Mouse (Mus musculus) adrenal gland, adult 8-10 months (tissue): ENCODE measurements around the gene Slc24a4. TPM values are rescaled to one million over a fixed set of nuclear protein-coding genes. Genes with fewer than 3 reads are reported as not detected.

Source experiments
- DNase-seq: peaks from one replicate; pipeline ENCODE4 v3.0.0; 2022
- total RNA-seq, 4 experiments: library from RNA; stranded (reverse); gene quantifications; 2 replicates each; pipeline ENCODE4 v1.2.4; 2022

The Slc24a4 gene
- total RNA-seq, 4 experiments from 2014 or later: 0.86 to 1.7 (median 1.3) TPM

DNA sequence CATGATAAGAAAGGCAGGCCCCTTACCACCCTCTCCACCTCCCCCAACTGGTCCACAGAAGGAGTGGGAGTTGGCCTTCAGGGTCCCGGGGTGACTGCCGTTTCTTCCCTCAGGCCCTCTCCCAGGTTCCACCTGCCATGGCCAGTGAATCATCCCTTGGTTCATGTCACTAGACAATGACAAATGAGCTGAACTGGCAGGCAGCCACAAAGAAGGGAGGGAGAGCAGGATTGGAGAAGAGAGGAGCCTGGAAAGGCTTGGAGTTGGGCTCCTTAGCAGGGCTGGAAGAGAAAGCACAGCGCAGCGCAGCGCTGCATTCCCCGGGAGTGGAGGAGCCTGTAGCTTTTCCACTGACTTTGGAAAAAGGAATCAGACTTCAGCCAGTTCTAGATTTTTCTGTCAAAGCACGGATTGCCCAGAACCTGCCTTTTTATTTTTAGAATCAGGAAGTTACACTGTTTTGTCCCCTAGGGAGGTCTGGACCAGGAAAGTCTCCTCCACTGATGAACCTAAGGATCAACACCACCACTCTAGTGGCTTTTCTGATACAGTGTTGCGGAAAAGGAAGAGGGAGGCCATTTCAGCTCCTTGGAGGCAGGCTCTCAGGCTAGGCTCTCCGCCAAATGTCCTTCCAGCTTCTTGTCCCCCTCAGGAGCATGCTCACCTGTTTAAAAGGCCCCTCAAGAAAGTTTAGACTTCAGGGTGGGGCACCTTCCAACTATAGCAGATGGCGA lies 158.3 kb downstream of the Slc24a4 start:
- peak; percentile 91 for DNase-seq

- no peak for DNase-seq
Observed at GRCm38 (mm10) chr12:102287904-102288602, 159.5 kb downstream of the Slc24a4 start.

DNA sequence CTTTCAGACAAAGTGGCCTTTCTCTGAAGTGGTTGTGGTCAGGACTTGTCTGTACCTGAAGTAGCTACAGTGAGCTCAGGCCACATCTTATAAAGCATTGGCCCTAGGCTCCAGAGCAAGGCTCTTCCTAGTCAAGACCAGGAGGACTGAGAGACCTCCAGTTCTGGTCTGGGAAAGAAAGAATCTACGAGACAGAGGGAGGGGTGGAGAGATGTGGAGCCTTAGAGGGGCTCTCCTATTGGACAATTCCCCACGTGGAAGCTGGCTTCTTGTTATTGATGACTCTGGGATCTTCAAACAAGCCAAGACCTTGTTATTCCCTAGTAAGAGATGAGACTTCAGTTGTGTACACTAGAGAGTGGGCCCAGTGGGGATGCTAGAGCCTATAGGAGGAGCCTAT lies 160.3 kb downstream of the Slc24a4 start:
- DNase-seq: no peak

GRCm38 (mm10) chr12:102289568-102289967 lies 161.0 kb downstream of the Slc24a4 start:
- DNase-seq: no peak

GRCm38 (mm10) chr12:102290662-102291061 lies 162.1 kb downstream of the Slc24a4 start:
- no peak for DNase-seq

DNA sequence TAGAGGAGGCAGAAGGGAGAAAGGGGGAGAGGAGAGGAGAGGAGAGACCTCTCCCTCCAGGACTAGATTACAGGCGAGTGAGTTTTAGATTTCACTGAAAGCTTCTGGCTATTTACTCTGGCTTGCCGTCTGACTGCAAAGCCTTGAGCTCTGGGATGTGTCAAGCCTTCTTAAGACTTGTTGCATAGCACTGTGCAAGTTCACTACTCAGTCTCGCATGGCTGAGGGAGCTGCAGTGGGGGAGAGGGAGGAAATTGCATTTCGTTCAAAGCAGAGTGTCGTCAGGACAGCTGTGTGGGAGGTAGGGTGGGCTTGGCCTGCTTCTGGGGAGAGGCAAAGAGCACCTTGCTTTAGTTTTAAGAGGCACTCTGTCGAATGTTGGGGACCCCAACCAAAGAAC lies 163.2 kb downstream of the Slc24a4 start:
- no peak for DNase-seq

DNA sequence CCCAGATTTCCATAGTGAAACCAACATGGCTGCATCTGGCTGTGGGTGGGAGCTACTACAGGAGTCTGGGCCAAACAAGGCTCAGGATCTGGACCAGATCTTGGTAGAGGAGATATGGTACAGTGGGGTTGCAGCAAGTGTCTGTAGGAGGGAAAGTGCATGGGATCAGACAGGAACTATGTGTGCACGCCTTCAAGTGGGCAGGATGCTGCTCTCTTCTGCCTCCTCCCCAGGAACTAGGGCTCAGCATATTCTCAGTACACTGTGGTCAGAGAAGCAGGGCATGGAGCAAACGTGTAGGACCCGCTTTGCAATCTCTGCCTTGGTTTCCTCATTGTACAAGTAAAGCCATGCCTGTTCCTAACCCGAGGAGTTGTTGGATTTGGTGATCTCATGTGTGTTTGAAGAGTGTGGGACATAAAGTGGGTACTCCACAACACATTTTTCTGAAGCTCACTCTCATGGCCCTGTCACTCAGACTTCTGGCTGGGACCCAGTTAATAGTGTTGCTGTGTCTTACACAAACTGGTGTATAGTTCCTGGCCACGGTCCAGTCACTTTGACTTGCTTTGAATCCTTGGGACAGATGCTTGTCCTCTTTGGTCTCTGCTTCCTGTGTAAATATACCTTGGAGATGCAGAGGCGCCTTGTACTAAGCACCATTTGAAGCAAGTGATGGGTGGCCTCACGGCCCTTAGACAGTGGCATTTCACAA lies 164.1 kb downstream of the Slc24a4 start:
- no peak for DNase-seq

DNA sequence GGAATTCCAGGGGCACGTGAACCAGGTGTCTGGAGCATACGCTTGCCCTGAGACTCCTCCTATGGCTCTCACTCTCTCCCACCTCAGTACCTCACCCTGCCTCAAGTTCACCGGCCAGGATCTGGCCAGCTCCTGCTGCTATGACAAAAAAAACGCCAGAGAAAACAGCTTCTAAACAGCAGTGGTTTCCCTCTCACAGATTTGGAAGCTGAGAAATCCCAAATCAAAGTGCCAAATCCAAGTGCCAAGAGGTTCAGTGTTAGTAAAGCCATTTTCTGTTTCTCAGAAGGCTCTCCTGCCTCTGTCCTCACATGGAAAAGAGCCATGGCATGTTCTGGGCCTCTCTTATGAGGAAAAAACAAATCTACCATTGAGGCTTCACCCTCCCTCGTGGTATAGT lies 166.1 kb downstream of the Slc24a4 start:
- no peak for DNase-seq

DNA sequence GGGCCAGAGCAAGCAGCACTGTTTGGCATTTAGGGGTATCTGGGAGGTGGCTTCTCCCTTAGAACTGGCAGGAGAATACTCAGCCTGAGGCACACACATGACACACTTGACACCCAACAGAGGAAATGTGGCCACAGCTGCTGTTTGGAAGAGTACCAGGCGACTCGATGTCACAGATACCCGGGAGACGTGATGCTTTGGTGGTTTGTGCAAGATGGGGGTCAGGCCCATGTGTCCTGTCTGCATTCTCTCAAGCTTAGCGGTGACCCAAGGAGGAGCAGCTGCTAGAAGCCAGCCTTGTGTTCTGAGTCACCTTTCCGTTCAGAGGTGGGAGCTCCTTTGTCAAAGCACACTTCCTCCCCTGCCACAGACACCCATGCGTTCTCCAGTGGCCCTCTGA lies 166.7 kb downstream of the Slc24a4 start:
- no peak for DNase-seq

- no peak for DNase-seq
Observed at GRCm38 (mm10) chr12:102295662-102296061, 167.1 kb downstream of the Slc24a4 start.

- no peak for DNase-seq
Observed at GRCm38 (mm10) chr12:102296361-102296760, 167.8 kb downstream of the Slc24a4 start.

DNA sequence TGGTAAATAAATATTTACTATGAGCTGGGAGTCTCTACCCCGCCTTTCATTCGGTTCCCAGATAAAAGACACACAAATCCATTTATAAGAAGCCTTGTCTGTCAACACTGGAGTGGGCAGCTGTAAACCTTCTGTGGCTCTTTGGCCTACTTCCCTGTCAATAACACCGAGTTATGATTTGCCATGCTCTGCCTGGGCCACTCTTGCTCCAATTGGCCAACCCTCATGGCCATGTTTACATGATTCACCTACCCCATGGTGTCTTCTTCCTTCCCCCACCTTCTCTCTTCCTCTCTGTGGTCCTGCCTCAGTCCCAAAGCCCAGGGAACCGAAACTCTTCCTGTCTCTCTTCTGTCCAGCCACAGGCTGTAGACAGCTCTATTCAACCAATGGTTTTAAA lies 168.4 kb downstream of the Slc24a4 start:
- no peak for DNase-seq

DNA sequence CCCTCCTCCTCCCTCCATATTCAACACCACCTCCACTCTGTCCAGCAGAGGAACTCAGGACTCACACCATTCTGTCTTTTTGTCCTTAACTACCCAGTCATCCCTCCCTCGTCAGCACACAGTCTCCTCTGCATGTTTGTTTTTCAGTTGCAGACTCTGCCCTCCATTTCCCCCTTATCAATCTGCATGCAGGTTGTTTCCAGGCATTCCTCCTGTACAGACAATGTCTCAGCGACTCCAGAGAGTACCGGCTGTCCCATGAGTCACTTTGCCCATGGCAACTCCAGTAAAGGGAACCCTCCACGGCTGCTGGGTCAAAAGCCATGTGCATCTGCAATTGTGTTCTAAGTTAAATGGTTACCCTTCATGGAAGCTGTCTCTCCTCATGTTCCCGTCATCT lies 170.7 kb downstream of the Slc24a4 start:
- DNase-seq: no peak

DNA sequence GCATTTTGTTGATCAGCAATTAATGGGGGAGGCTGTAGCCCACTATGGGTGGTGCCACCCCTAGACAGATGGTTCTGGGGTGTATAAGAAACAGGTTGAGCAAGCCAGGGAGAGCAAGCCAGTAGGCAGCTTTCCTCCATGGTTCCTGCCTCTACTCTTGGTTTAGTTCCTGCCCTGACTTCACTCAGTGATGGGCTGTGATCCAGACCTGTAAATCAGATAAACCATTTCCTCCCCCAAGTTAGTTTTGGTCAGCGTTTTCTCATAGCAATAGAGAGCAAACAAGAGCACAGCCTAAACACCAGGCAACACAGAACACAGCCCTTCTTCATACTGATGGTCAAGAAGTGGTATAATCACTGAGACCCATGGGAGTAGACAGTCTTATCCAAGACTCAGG lies 173.1 kb downstream of the Slc24a4 start:
- no peak for DNase-seq

DNA sequence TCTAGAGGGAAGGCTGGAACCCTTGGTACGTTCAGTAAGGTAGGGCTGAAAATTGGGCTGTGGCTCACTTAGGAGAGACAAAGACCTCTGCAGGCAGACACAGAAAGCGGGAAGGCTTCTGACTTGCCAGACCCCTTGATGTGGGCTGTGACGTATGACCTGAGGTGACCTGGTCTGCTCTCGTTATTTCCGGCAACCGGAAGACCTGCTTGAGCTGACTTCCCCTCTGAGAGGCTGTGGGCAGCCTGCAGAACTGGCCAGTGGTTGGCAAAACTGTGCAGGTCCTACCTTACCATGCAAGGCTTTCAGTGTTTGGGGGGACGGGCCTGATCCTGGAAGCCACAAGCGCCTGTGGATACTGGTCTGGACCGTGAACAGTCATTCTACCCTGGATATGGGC lies 173.8 kb downstream of the Slc24a4 start:
- DNase-seq: no peak

GRCm38 (mm10) chr12:102302831-102303351 lies 174.4 kb downstream of the Slc24a4 start:
- DNase-seq: no peak

DNA sequence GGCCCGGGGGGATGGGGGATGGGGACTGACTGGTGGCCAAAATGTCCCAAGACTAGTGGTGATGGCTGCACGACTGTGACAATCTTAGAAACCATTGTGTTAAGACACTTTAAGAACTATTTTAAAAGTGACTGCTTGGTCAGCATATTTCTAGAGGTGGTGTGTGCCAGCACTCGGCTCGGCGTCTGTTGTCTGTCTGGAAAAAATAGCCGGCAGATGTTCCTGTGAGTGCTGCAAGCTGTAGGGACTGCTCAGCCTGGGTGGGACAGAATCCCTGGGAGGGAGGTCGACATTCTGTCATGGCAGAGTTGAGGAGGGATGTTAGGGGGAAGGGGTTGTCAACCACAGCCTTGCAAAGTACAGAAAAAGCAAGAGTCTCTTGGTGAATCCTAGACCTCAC lies 175.3 kb downstream of the Slc24a4 start:
- no peak for DNase-seq

GRCm38 (mm10) chr12:102305069-102305836 lies 176.7 kb downstream of the Slc24a4 start:
- DNase-seq: no peak

DNA sequence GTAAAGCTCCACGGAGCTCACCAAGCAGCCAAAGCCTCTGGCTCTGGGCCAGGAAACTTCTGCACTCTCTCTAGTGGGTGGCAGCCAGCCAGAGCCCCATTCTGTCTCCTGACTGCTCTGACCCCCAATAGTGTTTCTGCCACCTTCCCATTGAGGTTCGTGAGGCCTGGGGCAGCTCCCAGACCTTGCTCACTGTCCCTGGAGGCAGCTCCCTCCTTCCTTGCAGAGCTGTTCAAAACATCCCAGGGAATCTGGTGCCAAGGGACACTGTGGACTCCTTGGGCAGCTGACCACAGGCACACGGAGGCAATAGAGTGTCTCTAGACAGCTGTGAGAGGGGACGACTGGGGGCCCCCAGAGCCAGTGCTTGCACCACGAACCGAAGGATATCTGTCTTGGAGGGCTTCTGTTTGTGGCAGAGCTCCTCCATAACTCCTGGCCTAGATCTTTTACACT lies 179.5 kb downstream of the Slc24a4 start:
- DNase-seq: no peak

DNA sequence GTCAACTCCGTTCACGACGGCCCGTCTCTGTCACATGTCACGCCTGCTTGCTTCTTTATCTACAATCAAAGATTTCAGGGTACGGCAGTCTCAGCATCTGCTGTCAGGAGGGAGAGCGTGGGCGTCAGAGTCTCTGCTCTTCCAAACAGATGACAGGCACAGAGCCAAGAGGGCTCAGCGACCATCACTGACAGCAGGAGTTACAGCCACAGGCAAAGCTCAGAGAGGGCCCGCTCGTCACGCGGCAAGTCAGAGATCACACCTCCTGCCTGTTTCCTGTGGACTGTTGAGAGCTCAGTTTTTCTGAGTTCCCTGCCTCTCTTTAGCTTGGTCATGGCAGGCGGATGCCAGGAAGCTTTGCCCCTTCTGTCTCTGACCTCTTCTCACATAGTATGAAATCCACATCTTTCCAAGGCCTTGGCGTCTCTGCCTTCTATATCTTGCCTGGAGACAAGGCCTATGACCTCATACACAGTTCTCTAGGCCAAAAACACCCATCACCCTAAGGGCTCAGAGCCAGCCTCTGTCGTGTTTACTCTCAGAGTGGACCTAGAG lies 180.0 kb downstream of the Slc24a4 start:
- peak; percentile 54 for DNase-seq

- DNase-seq: no peak
Observed at GRCm38 (mm10) chr12:102309099-102309799, 180.7 kb downstream of the Slc24a4 start.
